Mouse (Mus musculus) intestine, embryonic 15.5 days (tissue): ENCODE results near the gene Mettl16. TPM values are rescaled to one million over a fixed set of nuclear protein-coding genes. Genes with fewer than 3 reads are reported as not detected.

ENCODE experiments used
- ATAC-seq: fragments of 200-750 bp; cut with Nextera tagmentation; 2 replicates; pipeline ENCODE4 v1.8.0; 2017; ENCODE audit warnings: moderate TSS enrichment, moderate library complexity
- H3K27ac ChIP-seq: fragments of 300-500 bp; sonication (generic); 2 replicates; pipeline ENCODE4 v1.5.1; 2015; ENCODE audit warnings: mild to moderate bottlenecking, inconsistent platforms
- H3K27me3 ChIP-seq: fragments of 300-500 bp; sonication (generic); replicated peaks from 2 replicates; pipeline ENCODE4 v1.6.1; 2015; ENCODE audit warnings: inconsistent platforms
- H3K36me3 ChIP-seq: fragments of 300-500 bp; sonication (generic); 2 replicates; pipeline ENCODE4 v1.6.1; 2015; ENCODE audit warnings: inconsistent platforms
- H3K4me1 ChIP-seq: fragments of 300-500 bp; sonication (generic); replicated peaks from 2 replicates; pipeline ENCODE4 v1.6.1; 2015; ENCODE audit warnings: inconsistent platforms
- H3K4me2 ChIP-seq: fragments of 300-500 bp; sonication (generic); replicated peaks from 2 replicates; pipeline ENCODE4 v1.6.1; 2015; ENCODE audit warnings: mild to moderate bottlenecking, inconsistent platforms
- H3K4me3 ChIP-seq: fragments of 300-500 bp; sonication (generic); replicated peaks from 2 replicates; pipeline ENCODE4 v1.5.1; 2015; ENCODE audit warnings: inconsistent platforms
- H3K9ac ChIP-seq: fragments of 300-500 bp; sonication (generic); 2 replicates; pipeline ENCODE4 v1.6.1; 2015; ENCODE audit warnings: inconsistent platforms
- H3K9me3 ChIP-seq: fragments of 300-500 bp; sonication (generic); 2 replicates; pipeline ENCODE4 v1.6.1; 2016; ENCODE audit warnings: inconsistent platforms
- WGBS: fragments of 180-500 bp; shearing (Covaris S2); methylation state at CpG from one replicate; pipeline ENCODE4 v1.1.7; 2015; 5-methylcytosine and 5-hydroxymethylcytosine counted together
- polyA plus RNA-seq: library from polyadenylated mRNA; unstranded; fragments of >200 nt; fragmentation: Nextera tagmentation; extraction: Ambion mirVana; gene quantifications from 2 replicates; pipeline ENCODE4 v1.2.1, GENCODE M21; 2015

Gene Mettl16
- polyA plus RNA-seq, 1 experiment from 2014 or later = 45.8 TPM

DNA sequence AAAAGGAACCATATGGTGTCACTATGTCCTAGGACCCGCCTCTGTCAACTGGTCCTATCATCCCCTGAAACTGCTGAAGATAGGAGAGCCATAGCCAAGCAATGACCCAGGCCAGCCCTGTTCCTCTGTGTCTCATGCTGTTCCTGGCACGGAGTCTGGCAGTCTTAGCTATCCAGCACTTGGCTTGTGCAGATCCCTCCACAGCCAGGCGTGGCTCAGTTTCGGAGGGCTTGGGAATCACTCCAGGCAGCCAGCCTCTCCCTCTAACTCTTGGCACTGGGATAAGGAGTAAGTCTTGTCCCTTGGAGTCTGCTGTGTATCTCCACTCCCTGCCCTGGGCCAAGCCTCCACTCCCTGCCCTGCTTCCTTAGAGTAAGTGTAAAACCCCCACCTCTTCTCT lies 96.0 kb downstream of the Mettl16 start:
- Histone ChIP-seq H3K4me2 (no peak overlapping the region), H3K27me3 (no peaks in the 10 kb centered on the region), H3K4me3 (no peak overlapping the region), H3K9me3 (no peaks in the 10 kb centered on the region), H3K9ac (no peak overlapping the region), H3K36me3 (no peaks in the 10 kb centered on the region), H3K4me1 (peaks cover 5% of the 10 kb centered on the region; the same call in 1 of the 2 replicates), H3K27ac (no peak overlapping the region)
- ATAC-seq = no peak
- WGBS = 85% methylated on average over 4 of the region's 4 CpGs

GRCm38 (mm10) chr11:74867181-74867580 lies 96.6 kb downstream of the Mettl16 start:
- H3K9ac ChIP-seq = no peak overlapping the region
- no peaks in the 10 kb centered on the region for H3K27me3 ChIP-seq
- 84% methylated on average over 2 of the region's 2 CpGs for WGBS
- H3K27ac ChIP-seq = no peak overlapping the region
- H3K36me3 ChIP-seq = no peaks in the 10 kb centered on the region
- H3K4me1 ChIP-seq = peaks cover 5% of the 10 kb centered on the region; the same call in 1 of the 2 replicates
- no peaks in the 10 kb centered on the region for H3K9me3 ChIP-seq
- no peak for ATAC-seq
- no peak overlapping the region for H3K4me2 ChIP-seq
- H3K4me3 ChIP-seq = no peak overlapping the region

- 93% methylated on average over 13 of the region's 13 CpGs for whole genome bisulfite sequencing
- Histone ChIP-seq H3K4me1 (peaks cover 5% of the 10 kb centered on the region; the same call in 1 of the 2 replicates), H3K9me3 (no peaks in the 10 kb centered on the region), H3K27me3 (no peaks in the 10 kb centered on the region), H3K4me2 (no peak overlapping the region), H3K27ac (no peak overlapping the region), H3K9ac (no peak overlapping the region), H3K4me3 (no peak overlapping the region), H3K36me3 (no peaks in the 10 kb centered on the region)
- no peak for ATAC-seq
Observed at GRCm38 (mm10) chr11:74868046-74868760, 97.6 kb downstream of the Mettl16 start.

- Histone ChIP-seq H3K27me3 (no peaks in the 10 kb centered on the region), H3K4me3 (no peak overlapping the region), H3K4me1 (peaks cover 5% of the 10 kb centered on the region; the same call in 1 of the 2 replicates), H3K36me3 (no peaks in the 10 kb centered on the region), H3K4me2 (no peak overlapping the region), H3K9me3 (no peaks in the 10 kb centered on the region), H3K27ac (no peak overlapping the region), H3K9ac (no peak overlapping the region)
- no peak for ATAC-seq
- WGBS = 79% methylated on average over 6 of the region's 6 CpGs
Observed at GRCm38 (mm10) chr11:74869603-74870002, 99.0 kb downstream of the Mettl16 start.

DNA sequence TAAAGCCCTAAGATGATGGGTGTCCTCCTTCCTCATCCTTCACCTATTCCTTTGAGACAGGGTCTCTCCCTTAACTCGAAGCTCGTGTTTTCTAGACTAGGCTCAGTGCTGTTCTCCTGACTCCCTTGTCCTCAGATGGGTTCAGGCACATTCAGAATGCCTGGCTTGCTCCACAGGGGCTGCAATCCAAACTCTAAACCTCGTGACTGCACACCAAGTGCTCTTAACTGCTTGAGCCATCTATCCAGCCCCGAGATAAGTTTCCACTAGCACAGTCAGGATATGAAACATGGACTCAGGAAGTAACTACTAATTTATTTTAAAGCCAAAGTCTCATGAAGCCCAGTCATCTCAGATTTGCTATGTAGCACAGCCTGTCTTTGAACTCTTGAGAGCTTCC lies 99.9 kb downstream of the Mettl16 start:
- H3K27ac ChIP-seq = no peak overlapping the region
- H3K4me2 ChIP-seq = no peak overlapping the region
- peaks cover 5% of the 10 kb centered on the region; the same call in 1 of the 2 replicates for H3K4me1 ChIP-seq
- H3K36me3 ChIP-seq = no peaks in the 10 kb centered on the region
- ATAC-seq = no peak
- no peak overlapping the region for H3K4me3 ChIP-seq
- no peaks in the 10 kb centered on the region for H3K9me3 ChIP-seq
- no peak overlapping the region for H3K9ac ChIP-seq
- 68% methylated on average over 4 of the region's 4 CpGs for WGBS
- no peaks in the 10 kb centered on the region for H3K27me3 ChIP-seq

DNA sequence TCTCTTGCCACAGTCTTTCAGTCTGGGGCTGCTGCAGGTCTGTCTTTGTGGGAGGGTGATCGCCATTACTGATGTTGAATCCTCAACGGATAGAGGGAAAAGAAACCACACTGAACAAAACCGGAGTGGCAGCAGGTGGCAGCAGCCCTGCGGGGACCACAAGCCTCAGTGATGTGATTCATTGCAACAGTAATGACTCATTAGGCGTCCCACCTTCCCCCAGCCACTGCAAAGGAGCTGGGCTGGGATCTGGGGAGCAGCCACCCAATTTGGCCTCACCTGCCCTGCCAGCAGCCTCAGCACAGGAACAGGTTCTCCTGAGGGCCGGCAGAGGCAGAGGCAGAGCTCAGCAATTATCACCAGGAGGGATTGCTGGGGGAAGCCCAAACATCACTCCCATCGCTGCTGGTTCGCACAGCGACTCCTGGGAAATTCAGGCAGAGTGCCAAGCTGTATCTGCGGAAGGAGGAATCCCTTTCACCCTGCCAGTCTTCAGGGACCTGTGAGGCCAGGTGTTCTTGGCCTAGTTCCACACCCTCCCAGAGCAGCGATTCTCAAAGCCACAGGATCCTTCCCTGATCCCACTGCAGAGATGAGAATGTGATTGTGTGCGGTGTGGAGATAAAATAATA lies 100.5 kb downstream of the Mettl16 start:
- Histone ChIP-seq H3K4me1 (peaks cover 5% of the 10 kb centered on the region; the same call in 1 of the 2 replicates), H3K36me3 (no peaks in the 10 kb centered on the region), H3K4me3 (no peak overlapping the region), H3K27me3 (no peaks in the 10 kb centered on the region), H3K4me2 (no peak overlapping the region), H3K27ac (no peak overlapping the region), H3K9me3 (no peaks in the 10 kb centered on the region), H3K9ac (no peak overlapping the region)
- no peak for ATAC-seq
- 49% methylated on average over 12 of the region's 12 CpGs for WGBS

DNA sequence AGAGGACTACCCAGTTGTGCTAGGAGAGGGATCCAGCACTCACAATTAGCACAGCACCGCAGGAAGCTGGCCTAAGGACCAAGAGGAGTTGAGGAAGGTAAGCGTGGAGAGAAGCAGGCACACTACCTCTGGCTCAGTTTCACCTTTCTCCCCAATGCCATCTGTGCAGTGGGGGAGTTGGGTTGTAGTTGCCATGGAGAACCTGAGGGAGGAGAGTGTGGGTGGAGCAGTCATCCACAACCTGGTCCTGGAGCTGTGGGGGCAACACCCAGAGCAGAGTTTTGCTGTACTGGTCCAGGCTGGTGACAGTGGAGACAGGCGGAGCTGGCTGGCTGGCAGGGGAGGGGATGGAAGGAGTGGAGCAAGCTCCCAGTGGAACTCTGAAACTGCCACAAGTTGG lies 104.0 kb downstream of the Mettl16 start:
- WGBS = 57% methylated on average over 3 of the region's 3 CpGs
- no peaks in the 10 kb centered on the region for H3K9me3 ChIP-seq
- H3K27ac ChIP-seq = no peak overlapping the region
- no peak overlapping the region for H3K4me3 ChIP-seq
- no peaks in the 10 kb centered on the region for H3K27me3 ChIP-seq
- peaks cover 14% of the 10 kb centered on the region; the same call in 1 of the 2 replicates for H3K4me1 ChIP-seq
- H3K36me3 ChIP-seq = no peaks in the 10 kb centered on the region
- ATAC-seq = no peak
- no peak overlapping the region for H3K9ac ChIP-seq
- H3K4me2 ChIP-seq = no peak overlapping the region

- Histone ChIP-seq H3K4me1 (0 out of 2 replicates have a peak, but pooled peaks cover 9% of the 10 kb centered on the region), H3K4me2 (peak overlapping the region; percentile 30), H3K9me3 (no peaks in the 10 kb centered on the region), H3K27ac (0 out of 2 replicates have a peak overlapping the region, but pooled peaks have one; percentile 4), H3K36me3 (no peaks in the 10 kb centered on the region), H3K4me3 (no peak overlapping the region), H3K9ac (no peak overlapping the region), H3K27me3 (no peaks in the 10 kb centered on the region)
- WGBS = 3% methylated on average over 9 of the region's 9 CpGs
- ATAC-seq = peak; percentile 92
Observed at GRCm38 (mm10) chr11:74876801-74877200, 106.2 kb downstream of the Mettl16 start.

Other genes starting within 250 kb of the Mettl16 start
- 12.1 and 12.4 TPM in 2 replicates for gene Rap1gap2, start 159.9 kb upstream of the Mettl16 start, polyA plus RNA-seq
- 0.52 and 0.54 TPM in 2 replicates for gene Ccdc92b, start 151.2 kb upstream of the Mettl16 start, polyA plus RNA-seq
- gene Cluh, start 121.3 kb upstream of the Mettl16 start, polyA plus RNA-seq = 56.4 and 61.4 TPM in 2 replicates
- 40.0 and 55.8 TPM in 2 replicates for gene Pafah1b1, start 46.2 kb upstream of the Mettl16 start, polyA plus RNA-seq
- 4.8 and 5.0 TPM in 2 replicates for gene Mnt, start 60.1 kb downstream of the Mettl16 start, polyA plus RNA-seq
- gene Sgsm2, start 126.2 kb downstream of the Mettl16 start, polyA plus RNA-seq = 5.1 TPM in 2 replicates
- gene Tsr1, start 127.2 kb downstream of the Mettl16 start, polyA plus RNA-seq = 49.6 and 53.5 TPM in 2 replicates
- 11.9 and 12.4 TPM in 2 replicates for gene Smg6, start 155.0 kb downstream of the Mettl16 start, polyA plus RNA-seq
- gene Srr, start 155.1 kb downstream of the Mettl16 start, polyA plus RNA-seq = 16.1 and 16.6 TPM in 2 replicates